Mouse (Mus musculus) heart, adult 10 weeks (tissue): ENCODE results near the gene Zkscan14. TPM values are rescaled to one million over a fixed set of nuclear protein-coding genes. Genes with fewer than 3 reads are reported as not detected.

ENCODE experiments used
- polyA plus RNA-seq: library from polyadenylated mRNA; stranded (reverse); fragments of 350-450 nt; fragmentation: Illumina TruSeq; extraction: RNeasy Lipid Tissue Mini Kit (QIAGEN cat#74804); gene quantifications from one replicate; pipeline ENCODE4 v1.2.3, GENCODE M21; 2014; ENCODE audit warnings: low read depth, low replicate concordance

The Zkscan14 gene
- 6.5 TPM for polyA plus RNA-seq

DNA sequence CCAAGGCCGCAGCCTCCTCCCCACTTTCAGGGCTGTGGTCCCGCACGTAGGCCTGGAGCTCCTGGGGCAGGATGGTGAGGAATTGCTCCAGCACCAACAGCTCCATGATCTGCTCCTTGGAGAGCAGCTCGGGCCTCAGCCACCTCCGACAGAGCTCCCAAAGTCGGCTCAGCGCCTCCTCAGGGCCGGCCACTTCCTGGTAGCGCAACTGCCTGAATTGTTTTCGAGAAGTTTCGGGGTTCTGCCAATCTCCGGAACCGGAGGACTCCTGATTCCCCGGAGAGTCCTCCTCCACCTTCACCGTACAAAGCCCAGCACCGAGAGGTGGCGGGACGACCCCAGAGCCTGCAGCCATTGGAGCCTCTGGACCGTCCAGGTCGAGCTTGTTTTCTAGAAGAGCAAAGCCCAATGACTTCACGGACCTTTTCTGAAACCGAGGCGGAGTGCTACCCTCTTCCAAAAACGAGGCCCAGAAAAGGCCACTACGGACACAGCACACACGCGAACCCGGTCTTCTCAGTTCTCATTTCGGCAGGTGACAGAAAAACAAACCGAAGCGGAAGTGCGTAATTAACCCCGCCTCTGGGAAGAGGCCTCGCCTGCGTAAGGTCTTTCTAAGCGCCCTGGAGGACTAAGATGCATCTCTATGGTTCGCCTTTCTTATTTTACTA, at the start of gene Zkscan14:
Gene Zkscan14 (minus strand): TSS at position 548 of the 671 bp plus-strand sequence.

DNA sequence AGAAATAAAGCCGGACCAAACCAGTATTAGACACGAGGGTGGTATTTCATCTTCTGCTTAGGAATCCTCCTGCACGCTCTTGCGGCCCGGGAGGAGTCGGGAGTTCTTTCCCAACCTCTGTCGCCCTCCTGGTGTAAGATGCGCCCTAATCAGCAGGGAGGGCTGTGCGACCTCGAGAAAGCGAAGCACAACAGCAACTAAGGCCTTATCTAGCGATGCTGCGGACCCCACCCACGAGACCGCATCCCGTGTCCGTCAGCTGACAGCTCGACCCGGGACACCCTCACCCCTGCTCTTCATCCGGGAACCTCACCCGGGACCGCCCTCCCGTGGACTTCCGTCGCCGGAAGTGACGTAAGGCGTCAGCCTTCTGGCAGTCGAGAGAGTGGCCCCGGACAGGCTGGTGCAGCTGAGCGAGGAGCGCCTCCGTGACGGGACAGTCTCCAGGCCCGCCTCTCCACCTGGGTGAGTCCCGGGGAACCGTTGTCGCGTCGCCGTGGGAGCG, 29.8 kb upstream of the Zkscan14 start, which contains the start of gene Zfp655:
Gene Zfp655 (plus strand): TSS at position 349 of the 505 bp plus-strand sequence.

DNA sequence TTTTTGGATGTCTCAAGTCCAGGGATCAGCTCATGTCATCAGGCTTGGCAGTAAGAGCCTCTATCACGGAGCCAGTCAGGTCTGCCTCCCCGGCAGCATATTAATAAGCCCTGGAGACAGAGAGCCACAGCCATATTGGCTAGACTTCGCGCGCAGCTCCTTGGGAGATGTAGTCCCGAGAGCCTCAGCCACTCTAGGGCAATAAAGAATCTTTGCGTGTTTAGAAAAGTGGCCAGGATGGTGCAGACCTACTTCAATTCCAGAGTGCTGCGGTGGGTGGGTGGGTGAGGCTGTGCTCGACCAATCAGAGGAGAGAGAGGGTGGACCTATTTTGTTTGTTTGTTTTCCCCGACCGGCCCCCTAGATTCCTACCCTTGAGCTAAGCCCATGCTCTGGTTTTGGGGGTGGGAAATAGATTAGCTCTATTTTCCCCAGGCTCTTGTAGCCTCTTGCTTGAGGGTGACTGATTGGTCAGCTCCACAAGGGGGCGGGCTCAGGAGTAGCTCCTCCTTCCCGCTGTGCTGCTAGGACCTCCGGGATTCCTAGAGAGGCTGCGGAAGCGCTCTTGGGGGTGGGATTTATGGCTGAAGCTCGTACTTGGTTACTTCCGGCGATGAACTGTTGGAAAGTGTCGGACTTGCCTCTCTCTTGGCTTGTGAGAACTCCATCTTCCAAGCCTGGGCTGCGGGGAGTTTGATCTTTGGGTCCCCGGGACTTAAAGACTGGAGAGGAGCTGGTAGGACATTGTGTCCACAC, 2.4 kb upstream of the Zkscan14 start, which contains the start of gene Zkscan5:
Gene Zkscan5 (plus strand): TSS at position 627 of the 756 bp plus-strand sequence.

DNA sequence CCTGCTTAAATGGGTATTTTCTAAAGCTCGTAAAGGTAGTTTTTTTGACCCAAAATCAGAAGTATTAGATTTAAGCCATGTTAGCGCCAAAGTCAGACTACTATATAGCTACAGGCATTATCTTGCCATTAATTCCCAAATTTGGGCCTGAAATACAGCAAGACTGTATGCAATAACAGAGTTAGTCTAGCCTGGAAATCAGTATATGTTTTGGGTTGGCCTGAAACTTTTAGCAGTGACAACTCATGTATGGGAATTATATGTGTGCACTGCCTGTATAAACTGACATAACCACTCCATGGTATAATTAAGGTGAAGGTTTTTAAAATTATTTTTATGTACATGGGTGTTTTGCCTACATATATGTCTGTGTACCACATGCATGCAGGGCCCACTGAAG, 9.7 kb downstream of the Zkscan14 start, which contains the start of gene Atp5j2:
Gene Atp5j2 (minus strand): TSS at position 101 of the 400 bp plus-strand sequence.

DNA sequence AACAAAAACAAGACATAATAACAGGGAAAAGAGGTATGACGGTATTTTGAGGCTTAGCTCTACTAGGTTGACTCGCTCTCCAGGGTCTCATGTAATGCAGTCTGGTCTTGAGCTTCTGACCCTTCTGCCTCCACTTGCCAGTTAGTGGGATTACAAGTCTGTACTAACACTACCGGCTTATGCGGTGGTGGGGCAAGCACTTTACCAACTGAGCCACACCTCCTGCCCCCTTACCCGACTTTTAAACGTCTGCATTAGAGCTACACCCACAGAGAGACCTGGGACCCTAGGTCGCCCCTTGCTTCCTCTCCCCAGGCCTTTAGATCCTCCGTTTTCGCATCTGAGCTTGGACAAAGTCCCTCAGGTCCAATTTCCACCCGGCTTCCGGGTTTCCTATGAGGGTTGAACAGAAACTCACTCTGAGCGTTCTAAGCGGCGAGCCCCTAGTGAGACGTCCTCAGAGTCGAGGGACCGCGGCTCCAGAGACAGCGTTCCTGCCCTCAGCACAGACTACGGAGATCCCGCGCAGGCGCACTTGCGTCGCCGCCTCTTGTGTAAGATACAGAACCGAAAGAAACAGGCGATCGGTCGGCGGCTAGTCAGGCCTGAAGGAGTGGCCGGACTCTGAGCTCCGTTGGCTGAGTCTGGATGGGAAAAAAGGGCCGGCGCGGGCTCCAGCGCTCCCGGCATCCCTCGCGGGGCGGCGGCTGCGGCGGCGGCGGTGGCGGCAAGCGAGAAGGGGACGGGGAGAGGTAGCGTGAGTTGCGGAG, 34.9 kb downstream of the Zkscan14 start, which contains the start of the genes Ptcd1 and Cpsf4:
Gene Ptcd1 (minus strand): TSS at position 573 of the 770 bp plus-strand sequence.
Gene Cpsf4 (plus strand): TSS at position 678 of the 770 bp plus-strand sequence.

Other genes starting within 250 kb of the Zkscan14 start
- gene Smurf1, start 236.0 kb downstream of the Zkscan14 start, polyA plus RNA-seq = 22.4 TPM
- gene Gm4871, start 169.1 kb downstream of the Zkscan14 start, polyA plus RNA-seq = not detected
- not detected for gene 1700018F24Rik, start 158.9 kb downstream of the Zkscan14 start, polyA plus RNA-seq
- gene Arpc1a, start 118.0 kb downstream of the Zkscan14 start, polyA plus RNA-seq = 64.2 TPM
- gene Kpna7, start 117.8 kb downstream of the Zkscan14 start, polyA plus RNA-seq = not detected
- 77.3 TPM for gene Arpc1b, start 87.7 kb downstream of the Zkscan14 start, polyA plus RNA-seq
- 67.3 TPM for gene Pdap1, start 61.6 kb downstream of the Zkscan14 start, polyA plus RNA-seq
- 78.3 TPM for gene Bud31, start 61.5 kb downstream of the Zkscan14 start, polyA plus RNA-seq
- gene Ptcd1, start 34.8 kb downstream of the Zkscan14 start, polyA plus RNA-seq = 17.6 TPM
- 11.3 TPM for gene Cpsf4, start 34.7 kb downstream of the Zkscan14 start, polyA plus RNA-seq
- 1,357 TPM for gene Atp5j2, start 9.8 kb downstream of the Zkscan14 start, polyA plus RNA-seq
- gene Zkscan5, start 2.7 kb upstream of the Zkscan14 start, polyA plus RNA-seq = 9.9 TPM
- 34.8 TPM for gene Zfp655, start 29.8 kb upstream of the Zkscan14 start, polyA plus RNA-seq
- gene Zscan25, start 78.6 kb upstream of the Zkscan14 start, polyA plus RNA-seq = 6.9 TPM
- not detected for gene Cyp3a57, start 143.4 kb upstream of the Zkscan14 start, polyA plus RNA-seq